Mouse (Mus musculus): ENCODE measurements around the gene Rab6b.

Rab6b gene

DNA sequence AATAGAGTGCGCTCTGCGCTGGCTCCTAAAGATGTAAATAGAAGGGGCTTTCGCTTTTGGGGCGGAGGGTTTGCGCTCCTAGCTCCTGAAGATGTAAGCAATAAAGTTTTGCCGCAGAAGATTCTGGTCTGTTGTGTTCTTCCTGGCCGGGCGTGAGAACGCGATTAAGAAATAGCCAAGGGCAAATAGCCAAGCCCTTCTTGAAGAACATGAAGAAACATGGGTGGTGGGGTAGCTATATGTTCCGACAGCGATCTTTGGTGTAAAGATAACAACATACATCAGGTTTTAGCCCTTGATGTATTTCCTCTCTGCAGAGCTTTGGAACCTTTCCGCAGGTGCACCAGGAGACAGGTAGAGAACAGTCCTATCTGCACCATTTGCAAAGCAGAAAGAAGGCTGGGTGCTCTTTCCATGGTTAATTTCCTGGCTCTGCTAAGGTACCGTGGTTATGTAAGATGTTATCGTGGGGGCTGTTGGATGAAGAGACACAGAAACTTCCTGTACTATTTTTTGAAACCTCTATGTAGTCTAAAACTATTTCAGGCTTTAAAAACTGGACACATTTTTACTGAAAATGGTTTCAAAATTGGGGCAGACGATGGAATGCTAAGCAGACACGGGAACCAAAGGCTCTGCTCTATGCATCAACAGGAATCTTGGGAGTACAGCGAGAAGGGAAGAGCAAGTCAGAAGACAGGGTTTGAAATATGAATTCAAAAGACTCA is 2.5 kb upstream of the Rab6b start:
- DNase-seq = no peak

DNA sequence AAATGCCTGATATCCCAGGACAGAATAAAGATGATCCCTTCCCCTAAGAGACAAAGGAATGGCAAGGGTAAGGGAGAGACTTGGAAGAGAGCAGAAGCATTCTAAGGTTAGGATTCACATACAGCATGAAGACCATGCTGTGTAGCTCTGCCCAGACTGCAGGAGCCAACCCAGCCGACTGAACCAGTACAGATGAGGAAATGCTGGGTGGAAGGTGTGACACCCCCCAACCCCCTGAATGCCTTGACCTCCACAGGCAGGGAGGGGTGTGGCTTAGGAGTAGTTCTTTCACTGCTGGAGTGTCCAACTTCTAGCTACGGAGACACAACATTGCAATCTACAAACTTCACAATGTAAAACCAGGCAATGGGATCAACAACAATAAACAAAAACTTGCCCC is 1.7 kb upstream of the Rab6b start:
- no peak for DNase-seq

GRCm38 (mm10) chr9:103110727-103111501 is 673 bp upstream of the Rab6b start:
- DNase-seq = no peak

GRCm38 (mm10) chr9:103112471-103113271 is 1.1 kb downstream of the Rab6b start:
- DNase-seq = no peak

- DNase-seq = no peak
Measured at GRCm38 (mm10) chr9:103113351-103113750, 1.8 kb downstream of the Rab6b start.

DNA sequence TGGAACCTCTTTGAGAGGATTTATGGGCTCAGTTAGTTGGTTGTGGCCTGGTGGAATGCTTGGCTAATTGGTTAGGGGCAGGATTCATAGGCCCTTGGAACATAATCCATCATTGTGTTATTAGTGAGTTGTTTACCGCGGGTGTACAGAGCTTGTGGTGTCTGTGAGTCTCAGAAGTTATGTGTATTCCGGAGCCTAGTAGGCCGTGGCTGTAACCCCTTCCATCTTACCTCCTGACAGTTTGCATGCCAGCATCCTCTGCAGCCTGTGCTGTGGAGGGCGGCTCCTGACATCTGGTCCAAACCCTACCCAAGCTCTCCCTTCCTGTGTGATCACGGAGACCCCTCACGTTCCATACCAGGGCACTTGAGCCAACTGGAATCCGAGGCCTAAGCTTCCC is 2.7 kb downstream of the Rab6b start:
- DNase-seq = no peak

GRCm38 (mm10) chr9:103114901-103115300 is 3.3 kb downstream of the Rab6b start:
- DNase-seq = no peak

DNA sequence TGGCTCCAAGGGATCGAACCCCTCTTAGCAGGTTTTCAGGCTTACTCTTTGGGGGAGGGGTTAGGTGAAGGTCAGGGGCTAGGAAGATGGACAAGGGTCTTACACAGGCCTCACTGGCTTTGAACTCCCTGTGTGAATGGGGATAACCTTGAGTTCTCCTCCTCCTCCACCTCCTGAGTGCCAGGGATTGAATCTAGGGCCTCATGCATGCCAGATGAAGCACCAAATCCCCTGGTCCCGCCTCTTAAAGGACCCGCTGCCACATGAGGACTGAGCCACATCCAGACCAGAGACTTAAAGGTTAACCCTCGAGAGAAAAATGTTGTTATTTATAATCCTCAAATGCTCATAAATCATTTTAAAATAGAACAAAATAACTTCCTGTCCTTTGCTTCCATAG is 5.4 kb downstream of the Rab6b start:
- no peak for DNase-seq

- no peak for DNase-seq
Measured at GRCm38 (mm10) chr9:103117495-103117894, 5.9 kb downstream of the Rab6b start.

DNA sequence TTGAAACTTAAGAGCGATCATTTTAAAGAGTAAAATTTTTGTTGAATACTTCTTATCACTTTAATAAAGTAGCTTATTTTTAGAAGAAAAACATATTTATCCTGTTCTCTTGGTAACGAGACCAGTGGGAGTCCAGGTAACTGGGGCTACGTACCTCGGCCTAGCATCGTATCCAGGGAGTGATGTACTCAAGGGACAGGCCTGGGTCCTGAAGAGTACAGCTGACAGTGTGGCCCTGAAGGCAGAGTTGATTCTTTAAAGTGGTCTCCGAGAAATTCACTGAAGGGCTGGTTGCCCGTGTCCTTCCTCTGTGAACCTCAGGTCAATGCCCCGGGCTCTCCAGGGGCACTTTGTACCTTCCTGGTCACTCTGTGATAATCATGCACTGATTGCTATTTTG is 6.4 kb downstream of the Rab6b start:
- no peak for DNase-seq

DNA sequence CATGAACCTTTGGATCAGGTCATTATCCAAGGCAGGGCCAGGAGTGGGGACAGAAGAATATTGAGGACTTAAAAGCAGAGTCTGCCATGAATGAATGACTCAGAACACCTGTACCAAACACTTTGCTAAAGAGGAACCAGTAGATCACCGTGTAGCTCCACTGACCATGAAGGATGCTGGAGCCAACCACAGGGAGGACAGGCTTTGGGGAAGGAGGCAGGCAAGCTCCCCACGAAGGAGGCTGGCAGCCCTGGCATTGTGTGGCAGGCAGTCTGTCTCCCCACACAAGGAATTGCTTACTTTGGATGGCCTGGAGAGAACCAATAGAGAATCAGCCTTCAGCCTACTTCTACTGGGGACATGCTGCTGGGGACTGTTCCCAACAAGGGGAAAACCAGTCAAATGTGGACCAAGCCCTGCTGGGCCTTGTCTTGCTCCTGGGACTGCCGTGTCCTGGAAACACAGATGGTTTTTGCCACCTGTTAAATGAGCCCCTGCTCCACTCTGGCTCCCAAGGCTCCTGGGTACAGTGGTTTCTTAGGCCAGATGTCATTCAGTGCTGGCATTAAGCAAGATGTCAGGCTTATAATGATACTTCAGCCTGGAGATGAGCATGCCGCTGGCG is 7.2 kb downstream of the Rab6b start:
- DNase-seq = no peak

DNA sequence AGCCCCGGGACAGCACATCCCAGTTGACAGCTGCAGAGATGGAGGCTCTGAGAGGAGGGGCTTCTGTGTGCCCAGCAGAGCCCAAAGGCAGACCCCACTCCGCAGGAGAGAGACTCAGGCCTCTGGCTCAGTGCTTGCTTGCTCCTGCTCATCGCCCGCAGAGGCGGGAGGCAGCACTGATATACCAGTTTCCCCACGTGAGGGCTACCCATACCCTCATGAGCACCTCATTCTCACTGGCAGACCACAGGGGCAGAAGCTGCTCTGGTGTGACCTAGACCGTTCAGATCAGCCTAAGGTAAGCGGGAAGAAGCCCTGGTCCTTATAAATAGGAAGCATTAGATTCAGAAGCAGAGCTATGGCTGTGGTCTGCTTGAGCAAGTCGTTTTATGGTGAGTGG is 8.2 kb downstream of the Rab6b start:
- DNase-seq = no peak

GRCm38 (mm10) chr9:103120231-103120630 is 8.6 kb downstream of the Rab6b start:
- DNase-seq = no peak

GRCm38 (mm10) chr9:103121546-103121945 is 10.0 kb downstream of the Rab6b start:
- no peak for DNase-seq

DNA sequence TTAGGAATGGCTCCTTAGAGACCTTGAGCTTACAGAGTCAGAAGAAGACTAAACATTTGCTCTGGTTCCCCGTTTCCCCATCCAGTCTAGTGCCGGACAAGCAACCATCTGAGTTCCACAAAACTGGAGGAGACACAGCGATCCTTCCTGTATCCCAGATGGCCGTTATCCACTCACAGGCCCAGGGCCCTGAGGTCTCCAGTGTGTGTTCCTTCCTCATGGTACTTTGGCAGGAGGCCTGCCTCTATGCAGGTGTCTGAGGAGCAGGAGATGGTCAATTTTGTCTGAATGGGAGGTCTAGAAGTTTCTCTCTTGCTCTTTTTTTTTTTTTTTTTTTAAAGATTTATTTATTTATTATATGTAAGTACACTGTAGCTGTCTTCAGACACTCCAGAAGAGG is 13.2 kb downstream of the Rab6b start:
- no peak for DNase-seq

DNA sequence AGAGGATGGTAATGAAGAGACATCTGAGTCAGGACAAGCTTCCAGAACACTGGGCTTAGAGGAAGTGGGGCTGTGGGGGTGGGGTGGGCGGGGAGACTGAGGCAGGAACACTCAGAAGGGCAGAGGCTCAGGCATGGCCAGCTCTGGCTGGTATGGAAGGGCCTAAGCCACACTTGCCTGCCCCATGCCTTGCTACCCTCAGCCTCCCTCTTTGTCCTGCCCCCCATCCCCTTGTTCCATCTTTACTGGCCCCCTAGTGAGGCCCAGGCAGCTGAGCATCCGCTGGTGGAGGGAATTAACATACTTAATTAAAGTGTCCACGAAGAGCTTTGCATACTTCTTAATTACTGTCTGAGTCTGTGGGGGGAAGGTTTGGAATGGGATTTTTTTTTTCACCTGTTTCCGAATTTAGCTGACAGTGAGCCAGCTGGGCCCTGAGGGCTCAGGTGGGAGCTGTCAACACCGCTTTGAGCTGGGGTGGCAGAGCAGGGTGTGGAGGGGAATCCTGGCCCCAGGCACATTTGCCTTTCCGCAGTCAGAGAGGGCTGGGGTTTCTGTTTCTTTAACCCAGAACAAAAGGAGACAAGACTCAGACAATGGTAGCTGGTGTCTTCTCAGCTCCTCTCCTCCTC is 22.0 kb downstream of the Rab6b start:
- no peak for DNase-seq

- DNase-seq = no peak
Measured at GRCm38 (mm10) chr9:103134450-103135030, 23.0 kb downstream of the Rab6b start.

DNA sequence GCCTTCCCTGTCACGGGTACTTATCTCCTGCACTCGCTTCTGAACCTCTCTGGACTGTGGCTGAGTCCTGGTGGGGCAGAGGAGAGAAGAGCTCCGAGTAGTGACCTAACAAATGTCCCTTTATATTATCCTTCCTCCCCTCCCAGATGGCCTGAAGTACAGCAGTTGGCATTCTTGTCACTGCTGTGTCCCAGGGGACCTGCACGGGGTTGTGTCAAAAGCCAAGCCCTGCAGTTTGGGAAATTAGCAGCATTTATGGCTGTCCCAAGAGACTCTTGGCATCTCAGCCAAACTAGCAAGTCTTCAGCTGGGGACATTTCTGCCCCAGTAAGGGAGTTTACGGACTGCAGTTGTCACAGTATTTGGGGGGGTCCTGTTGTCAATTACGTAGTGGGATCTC is 27.9 kb downstream of the Rab6b start:
- no peak for DNase-seq

GRCm38 (mm10) chr9:103140384-103140783 is 28.8 kb downstream of the Rab6b start:
- no peak for DNase-seq

GRCm38 (mm10) chr9:103141266-103141665 is 29.7 kb downstream of the Rab6b start:
- no peak for DNase-seq

DNA sequence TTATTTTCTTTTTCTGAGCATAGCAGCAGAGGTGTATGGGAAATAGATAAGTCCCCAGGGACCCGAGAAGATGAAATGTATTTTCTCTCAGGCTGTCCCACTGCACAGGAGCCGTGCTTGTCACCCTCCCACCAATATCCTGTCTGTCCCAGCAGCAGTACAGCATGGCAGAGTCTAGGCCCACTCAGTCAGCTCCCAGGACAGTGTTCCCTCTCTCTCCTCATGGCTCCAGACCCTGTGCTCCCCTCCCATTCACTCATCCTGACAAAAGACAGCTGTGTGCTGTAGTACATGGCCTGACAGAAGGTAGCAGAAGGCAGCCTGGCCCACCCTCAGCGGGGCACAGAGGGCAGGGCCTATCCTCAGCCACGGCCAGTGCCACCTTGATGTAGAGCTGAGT is 32.3 kb downstream of the Rab6b start:
- no peak for DNase-seq

- DNase-seq = no peak
Measured at GRCm38 (mm10) chr9:103145351-103145750, 33.8 kb downstream of the Rab6b start.

Measured in spleen, adult 18-20 months (tissue).